Mouse (Mus musculus) brain, embryonic 14.5 days (tissue): ENCODE data around the gene Retn.

Experiments
- CTCF ChIP-seq: fragments of 200-500 bp; IDR thresholded peaks from 2 replicates; pipeline ENCODE4 v1.5.1; 2012; ENCODE audit warnings: inconsistent platforms, mild to moderate bottlenecking, moderate library complexity, borderline replicate concordance; ENCODE audit not compliant: insufficient read depth, insufficient read length; ENCODE audit errors: extremely low read depth
- POLR2A ChIP-seq: fragments of 200-500 bp; IDR thresholded peaks from 2 replicates; pipeline ENCODE4 v1.6.1; 2012; ENCODE audit warnings: mild to moderate bottlenecking, inconsistent platforms, borderline replicate concordance; ENCODE audit not compliant: poor library complexity, insufficient read depth, insufficient read length, severe bottlenecking; ENCODE audit errors: extremely low read depth

GRCm38 (mm10) chr8:3654726-3655508, 653 bp upstream of the Retn start:
- no peak for TF ChIP-seq CTCF
- no peak for TF ChIP-seq POLR2A
